Mouse (Mus musculus): ENCODE measurements at regions not wholly inside any gene's neighbourhood (a gene's known extent, or its start where the extent isn't known, plus 50 kb on each side); places are given as distances from the start of the nearest gene placed in this dataset.

DNA sequence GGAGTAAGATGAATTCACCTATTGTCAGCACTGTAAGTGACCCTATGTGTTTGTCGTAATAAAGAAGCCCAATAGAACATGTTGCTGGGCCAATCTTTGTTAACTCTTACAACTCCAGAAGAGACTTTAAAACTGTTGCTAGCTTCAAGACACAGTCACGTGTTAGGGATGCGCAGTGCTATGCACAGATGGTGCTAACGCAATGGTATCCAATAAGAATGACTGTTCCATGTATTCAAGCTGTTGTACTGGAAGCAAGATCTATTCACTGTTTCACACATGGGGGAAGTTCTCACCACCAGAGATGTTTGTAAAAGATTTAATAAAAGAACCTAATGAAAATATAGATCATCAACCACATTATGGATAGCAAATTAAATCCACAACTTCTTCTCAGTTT, 108.7 kb upstream of the Itga4 start:
- Histone ChIP-seq H3K9ac (no peak overlapping the region), H3K4me3 (no peak overlapping the region), H3K27me3 (no peaks in the 10 kb centered on the region), H3K4me1 (replicated peaks) (no peaks in the 10 kb centered on the region; the same call in 1 of the 2 replicates), H3K9me3 (no peaks in the 10 kb centered on the region), H3K4me2 (no peak overlapping the region), H3K36me3 (no peaks in the 10 kb centered on the region), H3K27ac (replicated peaks) (no peak overlapping the region)
- no peak for ATAC-seq (ENCODE audit: low FRiP score, low read depth)
- WGBS: 78% methylated on average over 4 of the region's 4 CpGs

DNA sequence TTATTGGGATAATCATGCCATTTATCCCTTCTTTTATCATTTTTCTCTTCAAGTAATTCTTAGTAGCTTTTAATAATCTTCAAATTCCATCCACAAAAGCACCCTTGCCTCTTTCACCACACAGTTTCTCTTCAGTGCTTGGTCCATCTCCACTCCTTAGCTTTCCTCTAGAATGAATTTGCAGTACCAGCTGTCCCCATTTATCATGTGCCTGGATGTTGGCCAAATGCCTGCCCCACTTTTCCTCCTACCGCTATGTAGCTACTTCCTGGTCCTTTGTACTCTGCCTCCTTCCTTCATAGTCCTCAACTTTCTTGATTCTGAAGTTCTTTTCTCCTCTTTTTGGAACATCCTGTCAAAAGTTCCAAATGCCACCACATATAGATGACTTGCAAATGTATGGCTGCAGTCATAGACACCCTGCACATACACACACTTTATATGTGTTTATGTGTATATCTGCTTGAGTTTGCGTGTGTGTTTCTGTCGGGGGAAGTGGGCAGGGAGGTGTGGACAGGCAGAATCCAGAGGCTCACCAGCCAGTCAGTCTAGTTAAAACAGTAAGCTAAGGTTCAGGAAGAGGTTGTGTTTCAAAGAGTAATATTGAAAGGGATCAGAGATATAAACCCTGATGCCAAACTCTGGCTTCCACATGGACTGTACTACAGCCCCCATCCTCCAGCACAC, 106.1 kb upstream of the Itga4 start:
- Histone ChIP-seq H3K27me3 (no peaks in the 10 kb centered on the region), H3K9me3 (no peaks in the 10 kb centered on the region), H3K9ac (no peak overlapping the region), H3K4me3 (no peak overlapping the region), H3K4me1 (replicated peaks) (no peaks in the 10 kb centered on the region; the same call in 1 of the 2 replicates), H3K4me2 (no peak overlapping the region), H3K36me3 (no peaks in the 10 kb centered on the region), H3K27ac (replicated peaks) (no peak overlapping the region)
- ATAC-seq (ENCODE audit: low FRiP score, low read depth): no peak
- 73% methylated on average over 3 of the region's 3 CpGs for WGBS

DNA sequence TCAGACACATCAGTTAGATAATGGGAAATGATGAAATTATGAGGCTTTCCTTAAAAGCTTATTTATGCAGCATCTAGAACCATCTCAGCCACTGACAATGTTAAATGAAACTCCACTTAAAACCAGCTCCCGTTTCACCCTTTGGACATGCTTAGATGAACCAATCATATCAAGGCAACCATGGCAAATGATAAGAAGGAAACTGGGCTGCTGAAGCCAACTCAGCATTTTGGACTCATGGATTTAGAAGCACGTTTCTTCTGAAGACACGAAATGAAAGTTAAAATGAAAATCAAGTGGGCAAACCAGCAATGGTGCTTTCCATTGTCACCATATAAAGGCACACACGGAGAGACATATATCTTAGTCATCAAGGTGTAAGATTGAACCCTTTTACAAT, 103.6 kb upstream of the Itga4 start:
- Histone ChIP-seq H3K36me3 (no peaks in the 10 kb centered on the region), H3K4me2 (no peak overlapping the region), H3K27me3 (no peaks in the 10 kb centered on the region), H3K9me3 (no peaks in the 10 kb centered on the region), H3K9ac (no peak overlapping the region), H3K4me3 (no peak overlapping the region), H3K27ac (replicated peaks) (no peak overlapping the region), H3K4me1 (replicated peaks) (no peaks in the 10 kb centered on the region; the same call in 1 of the 2 replicates)
- 80% methylated on average over 4 of the region's 4 CpGs for WGBS
- no peak for ATAC-seq (ENCODE audit: low FRiP score, low read depth)

DNA sequence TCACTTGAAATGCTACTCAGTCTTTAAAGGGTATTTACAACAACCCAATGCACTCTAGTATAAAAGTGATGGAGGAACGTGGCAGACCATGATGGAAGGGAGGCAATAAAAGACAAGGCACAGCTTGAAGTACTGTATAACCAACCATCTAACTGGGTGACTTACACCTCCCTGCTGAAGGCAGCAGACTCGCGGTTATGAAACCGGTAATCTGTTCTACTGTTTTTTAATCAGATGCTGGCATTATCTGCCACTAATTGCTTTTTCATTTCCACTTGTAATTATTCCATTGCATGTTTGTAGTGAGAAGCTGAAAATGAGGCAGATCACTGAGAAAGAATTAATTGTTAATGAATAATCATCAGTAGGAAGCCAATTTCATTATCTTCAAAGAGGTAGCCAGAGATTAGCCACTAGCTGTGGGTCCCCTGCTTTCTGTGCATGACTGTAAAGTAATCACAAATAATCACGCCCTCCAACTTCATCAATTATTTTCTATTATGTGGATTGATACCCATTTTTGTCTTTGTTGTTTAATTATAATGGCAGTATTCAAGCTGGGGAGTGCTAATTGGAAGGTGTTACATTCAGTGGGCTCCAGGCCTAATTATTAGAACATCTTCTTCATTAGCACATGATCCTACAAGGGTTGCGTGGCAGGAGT, 103.1 kb upstream of the Itga4 start:
- ATAC-seq (ENCODE audit: low FRiP score, low read depth): peak; percentile 54; the same call in 1 of the 2 replicates
- Histone ChIP-seq H3K36me3 (no peaks in the 10 kb centered on the region), H3K27ac (replicated peaks) (no peak overlapping the region), H3K9ac (no peak overlapping the region), H3K4me3 (no peak overlapping the region), H3K4me2 (no peak overlapping the region), H3K9me3 (no peaks in the 10 kb centered on the region), H3K27me3 (no peaks in the 10 kb centered on the region), H3K4me1 (replicated peaks) (no peaks in the 10 kb centered on the region; the same call in 1 of the 2 replicates)
- 57% methylated on average over 6 of the region's 6 CpGs for WGBS

DNA sequence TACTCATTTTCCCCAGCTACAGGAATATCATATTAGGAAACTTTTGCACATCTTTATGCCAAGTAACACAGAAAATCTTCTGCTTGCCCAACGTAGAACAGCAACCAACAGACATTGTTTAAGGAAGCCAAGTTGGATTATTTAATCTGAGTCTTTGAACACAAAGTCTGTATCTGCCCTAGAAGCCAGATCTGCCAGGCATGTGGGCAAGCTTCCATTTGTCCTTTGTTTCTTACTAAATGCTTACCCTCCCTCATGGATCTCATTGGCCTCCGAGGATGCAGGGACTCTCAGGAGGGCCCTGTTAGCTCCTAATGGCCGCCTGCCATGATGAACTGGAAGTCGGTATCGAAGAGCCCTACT, 102.5 kb upstream of the Itga4 start:
- no peaks in the 10 kb centered on the region; the same call in 1 of the 2 replicates for H3K4me1 ChIP-seq (replicated peaks)
- H3K27ac ChIP-seq (replicated peaks): no peak overlapping the region
- no peak overlapping the region for H3K4me3 ChIP-seq
- H3K9me3 ChIP-seq: no peaks in the 10 kb centered on the region
- H3K9ac ChIP-seq: no peak overlapping the region
- no peaks in the 10 kb centered on the region for H3K36me3 ChIP-seq
- no peak overlapping the region for H3K4me2 ChIP-seq
- no peak for ATAC-seq (ENCODE audit: low FRiP score, low read depth)
- no peaks in the 10 kb centered on the region for H3K27me3 ChIP-seq
- WGBS: 57% methylated on average over 5 of the region's 5 CpGs

DNA sequence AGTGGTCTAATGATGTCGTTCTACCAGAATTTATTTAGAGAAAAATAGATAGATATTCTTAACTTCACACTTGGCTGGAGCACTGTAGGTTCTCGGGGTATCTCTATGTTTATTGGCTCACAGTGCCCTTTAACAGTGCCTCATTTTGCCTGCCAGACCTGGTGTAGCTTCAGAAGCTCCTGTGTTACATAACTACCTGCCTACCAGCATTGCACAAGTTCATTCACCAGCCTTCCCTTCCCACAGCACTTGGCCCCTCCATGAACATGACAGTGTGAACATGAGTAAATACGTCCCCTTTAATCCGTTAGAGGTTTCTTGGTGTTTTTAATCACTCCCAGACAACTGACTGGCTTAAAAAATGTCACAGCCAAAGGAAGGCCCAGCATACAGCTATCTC, 102.2 kb upstream of the Itga4 start:
- no peak overlapping the region for H3K27ac ChIP-seq (replicated peaks)
- H3K9me3 ChIP-seq: no peaks in the 10 kb centered on the region
- H3K36me3 ChIP-seq: no peaks in the 10 kb centered on the region
- ATAC-seq (ENCODE audit: low FRiP score, low read depth): no peak
- 73% methylated on average over 4 of the region's 4 CpGs for WGBS
- H3K4me2 ChIP-seq: no peak overlapping the region
- no peak overlapping the region for H3K9ac ChIP-seq
- no peak overlapping the region for H3K4me3 ChIP-seq
- no peaks in the 10 kb centered on the region; the same call in 1 of the 2 replicates for H3K4me1 ChIP-seq (replicated peaks)
- H3K27me3 ChIP-seq: no peaks in the 10 kb centered on the region

DNA sequence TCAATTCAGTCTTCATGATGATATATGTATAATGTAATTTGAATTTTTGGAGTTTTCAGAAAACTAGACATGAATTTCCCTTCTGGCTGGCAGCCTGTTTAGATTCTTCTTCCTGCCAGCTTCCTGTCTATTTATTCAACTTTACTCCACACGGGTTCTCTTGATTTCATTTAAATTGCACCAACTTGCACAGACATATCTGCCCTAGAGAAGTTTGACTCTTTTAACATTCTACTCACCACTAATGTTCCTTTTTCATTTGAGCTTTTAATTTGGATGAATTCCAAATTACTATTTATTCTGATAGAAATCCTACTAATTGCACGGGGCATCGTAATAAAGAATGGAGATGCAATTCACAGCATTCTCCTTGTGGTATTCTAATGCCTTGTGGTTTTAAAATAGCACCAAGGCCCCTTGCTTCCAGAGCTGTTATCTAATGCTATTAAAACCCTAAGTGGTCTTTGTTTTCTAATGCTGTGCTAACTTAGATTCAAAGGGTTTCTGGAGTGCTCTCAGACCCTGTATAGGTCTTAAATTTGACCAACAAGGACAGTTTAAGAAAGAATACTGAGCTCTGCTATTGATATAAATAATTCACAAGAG, 96.7 kb upstream of the Itga4 start:
- H3K4me1 ChIP-seq (replicated peaks): no peaks in the 10 kb centered on the region
- H3K9me3 ChIP-seq: no peaks in the 10 kb centered on the region
- WGBS: 50% methylated on average over 3 of the region's 3 CpGs
- H3K9ac ChIP-seq: no peak overlapping the region
- no peak overlapping the region for H3K4me2 ChIP-seq
- no peak overlapping the region for H3K4me3 ChIP-seq
- ATAC-seq (ENCODE audit: low FRiP score, low read depth): no peak
- no peaks in the 10 kb centered on the region for H3K36me3 ChIP-seq
- H3K27ac ChIP-seq (replicated peaks): no peak overlapping the region
- H3K27me3 ChIP-seq: no peaks in the 10 kb centered on the region

DNA sequence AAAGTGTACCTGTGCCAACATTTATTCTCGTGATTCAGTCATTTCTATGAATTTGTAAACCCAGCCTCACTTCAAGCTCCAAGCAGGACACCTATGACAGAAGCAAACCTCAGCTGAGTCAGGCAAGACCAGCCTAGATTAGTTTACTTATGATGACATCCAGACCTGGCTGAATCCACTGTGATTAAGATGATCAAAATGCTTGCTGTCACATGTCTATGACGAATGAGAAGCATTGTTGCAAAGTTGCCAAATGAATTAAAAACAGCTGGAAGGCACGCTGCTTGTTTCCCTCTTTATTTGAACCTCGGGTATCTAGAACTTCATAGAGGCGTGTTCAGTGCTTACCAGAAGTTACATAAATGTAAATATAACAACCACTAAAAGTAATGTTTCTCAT, 95.9 kb upstream of the Itga4 start:
- Histone ChIP-seq H3K36me3 (no peaks in the 10 kb centered on the region), H3K4me2 (no peak overlapping the region), H3K9me3 (no peaks in the 10 kb centered on the region), H3K4me1 (replicated peaks) (no peaks in the 10 kb centered on the region), H3K9ac (no peak overlapping the region), H3K27me3 (no peaks in the 10 kb centered on the region), H3K4me3 (no peak overlapping the region), H3K27ac (replicated peaks) (no peak overlapping the region)
- WGBS: 74% methylated on average over 5 of the region's 5 CpGs
- no peak for ATAC-seq (ENCODE audit: low FRiP score, low read depth)

DNA sequence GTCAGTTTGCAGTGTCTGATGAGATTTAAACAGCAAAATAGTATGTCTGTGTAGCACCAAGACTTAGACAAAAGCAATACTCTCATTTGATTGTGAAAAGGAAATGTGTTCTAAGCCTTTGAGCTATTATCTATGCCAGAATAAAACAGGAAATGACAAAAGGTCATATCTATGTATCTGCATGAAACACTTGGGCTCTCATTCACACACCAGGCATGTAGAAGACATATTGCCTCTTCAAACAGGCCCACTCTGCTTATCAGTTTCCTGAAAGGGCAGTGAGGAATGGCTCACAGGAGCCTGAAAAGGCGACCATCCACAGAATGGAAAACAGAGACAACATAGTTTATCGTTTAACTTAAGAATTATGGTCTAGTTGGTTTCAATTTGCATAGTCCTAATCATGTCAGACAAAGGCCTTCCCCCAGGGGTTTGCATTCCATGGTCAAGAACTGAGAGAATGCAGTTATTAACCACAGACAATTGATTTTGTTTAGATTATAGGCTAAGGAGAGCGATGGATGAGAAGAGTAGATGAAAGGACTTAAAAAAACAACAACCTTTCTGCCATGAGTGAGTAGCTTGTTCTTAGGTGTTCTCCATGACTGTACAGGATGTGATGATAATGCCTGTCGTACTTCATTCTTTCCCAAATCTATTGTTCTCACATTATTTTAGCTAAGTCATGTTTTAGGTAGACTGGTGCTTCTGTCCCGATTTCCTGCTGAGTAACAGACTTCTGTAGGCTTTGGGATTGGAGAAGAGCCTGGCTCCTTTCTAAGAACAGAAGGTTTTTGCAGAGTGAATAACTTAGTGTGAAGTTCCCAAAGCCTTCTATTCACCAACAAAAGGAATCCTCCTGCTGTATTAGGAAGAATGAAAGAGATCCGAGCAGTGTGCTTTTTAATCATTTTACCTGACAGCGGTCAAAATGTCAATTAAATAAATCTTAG, 82.0 kb upstream of the Itga4 start:
- Histone ChIP-seq H3K4me2 (no peak overlapping the region), H3K9ac (no peak overlapping the region), H3K27me3 (no peaks in the 10 kb centered on the region), H3K9me3 (no peaks in the 10 kb centered on the region), H3K4me1 (replicated peaks) (0 out of 2 replicates have a peak, but pooled peaks cover 3% of the 10 kb centered on the region), H3K36me3 (no peaks in the 10 kb centered on the region), H3K27ac (replicated peaks) (no peak overlapping the region), H3K4me3 (no peak overlapping the region)
- WGBS: 48% methylated on average over 7 of the region's 7 CpGs
- ATAC-seq (ENCODE audit: low FRiP score, low read depth): no peak; the same call in 1 of the 2 replicates

DNA sequence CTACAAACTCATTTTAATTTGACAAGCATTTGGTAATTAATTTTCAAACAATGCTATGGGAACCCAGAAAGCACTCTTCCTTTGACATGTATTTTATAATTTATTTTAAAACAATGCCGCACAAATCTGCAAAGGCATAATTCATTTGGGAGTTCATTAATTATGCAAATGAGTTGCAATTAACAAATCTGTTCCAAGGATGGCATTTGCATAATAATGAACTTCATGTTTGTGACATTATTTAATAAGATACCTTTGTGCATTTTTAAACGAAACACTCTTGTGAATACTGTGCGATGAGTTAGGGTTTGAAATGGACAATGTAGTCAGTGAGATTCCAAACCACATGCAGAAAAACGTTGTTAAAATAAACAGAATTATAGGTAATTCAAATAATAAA, 80.9 kb upstream of the Itga4 start:
- no peaks in the 10 kb centered on the region for H3K9me3 ChIP-seq
- H3K27ac ChIP-seq (replicated peaks): no peak overlapping the region
- no peak for ATAC-seq (ENCODE audit: low FRiP score, low read depth)
- H3K4me2 ChIP-seq: no peak overlapping the region
- H3K36me3 ChIP-seq: no peaks in the 10 kb centered on the region
- H3K27me3 ChIP-seq: no peaks in the 10 kb centered on the region
- no peak overlapping the region for H3K9ac ChIP-seq
- H3K4me1 ChIP-seq (replicated peaks): 0 out of 2 replicates have a peak, but pooled peaks cover 3% of the 10 kb centered on the region
- no peak overlapping the region for H3K4me3 ChIP-seq
- 49% methylated on average over 4 of the region's 4 CpGs for WGBS

DNA sequence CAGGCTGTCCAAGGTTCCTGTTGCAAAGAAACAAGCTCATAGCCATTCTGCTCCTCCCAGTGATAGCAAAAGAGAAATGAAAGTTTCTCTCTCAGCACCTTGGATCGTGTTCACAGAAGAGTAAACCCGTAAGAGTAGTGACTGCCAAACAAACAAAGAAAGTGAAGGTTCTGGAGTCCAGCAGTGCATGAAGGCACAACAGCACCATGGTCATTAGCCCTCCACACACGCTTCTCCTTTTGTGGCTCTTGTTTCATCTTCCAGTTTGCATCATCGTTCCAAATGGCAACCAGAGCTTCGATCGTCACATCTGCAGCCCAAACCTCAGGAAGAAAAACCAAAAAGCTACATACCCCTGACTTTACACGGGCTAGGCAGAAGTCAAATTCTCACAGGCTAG, 74.4 kb upstream of the Itga4 start:
- Histone ChIP-seq H3K9ac (no peak overlapping the region), H3K4me3 (no peak overlapping the region), H3K27me3 (no peaks in the 10 kb centered on the region), H3K4me2 (no peak overlapping the region), H3K4me1 (replicated peaks) (peaks cover 2% of the 10 kb centered on the region), H3K36me3 (no peaks in the 10 kb centered on the region), H3K9me3 (no peaks in the 10 kb centered on the region), H3K27ac (replicated peaks) (no peak overlapping the region)
- ATAC-seq (ENCODE audit: low FRiP score, low read depth): no peak
- 64% methylated on average over 7 of the region's 7 CpGs for WGBS

Measured in hindbrain, embryonic 15.5 days (tissue).